Mouse (Mus musculus) kidney, postnatal 10 days (tissue): ENCODE data around the gene Sorbs1.
A peak's percentile ranks its signal among the peaks of the same experiment; 100 is the strongest.

Experiments
- DNase-seq: peaks from one replicate; pipeline ENCODE4 v3.0.0; 2021; ENCODE audit warnings: mixed read lengths

The Sorbs1 gene

DNA sequence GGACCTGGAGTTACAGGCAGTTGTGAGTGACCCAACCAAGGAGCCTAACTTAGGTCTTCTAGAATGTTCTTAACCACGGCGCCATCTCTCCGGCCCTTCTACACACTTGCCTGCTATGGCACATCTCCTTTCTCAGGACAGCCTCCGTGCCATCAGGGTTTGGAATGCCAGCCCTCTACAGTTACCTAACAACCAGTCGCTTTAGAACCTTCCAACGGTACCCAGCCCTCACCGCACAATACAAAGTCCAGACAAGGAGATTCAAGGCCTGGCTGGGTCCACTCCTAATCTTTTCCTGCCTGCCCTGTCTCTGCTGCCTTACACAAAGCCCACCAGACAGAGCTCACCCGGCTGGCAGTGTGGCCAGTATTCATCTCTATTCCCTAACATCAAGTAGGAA lies 106.9 kb downstream of the Sorbs1 start:
- peak; percentile 21 for DNase-seq

DNA sequence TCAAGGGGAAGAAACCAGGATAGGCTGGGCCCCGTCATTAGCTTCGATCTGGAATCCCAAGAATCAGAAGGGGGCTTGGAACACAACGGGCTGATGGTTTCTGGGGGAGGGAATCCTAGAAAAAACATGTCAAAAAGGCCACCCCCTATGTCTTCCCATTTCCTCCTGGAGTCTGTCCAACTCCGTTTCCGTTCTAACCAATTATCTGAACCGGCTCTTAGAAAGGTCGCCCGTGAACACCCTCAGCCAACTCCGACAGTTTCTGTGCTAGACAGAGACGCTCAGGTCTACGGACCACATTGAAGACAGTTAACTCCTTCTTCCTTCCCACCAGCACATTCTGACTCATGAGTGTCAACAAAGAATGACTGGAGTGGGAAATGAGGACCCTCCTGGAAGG lies 107.8 kb downstream of the Sorbs1 start:
- peak; percentile 77 for DNase-seq

DNA sequence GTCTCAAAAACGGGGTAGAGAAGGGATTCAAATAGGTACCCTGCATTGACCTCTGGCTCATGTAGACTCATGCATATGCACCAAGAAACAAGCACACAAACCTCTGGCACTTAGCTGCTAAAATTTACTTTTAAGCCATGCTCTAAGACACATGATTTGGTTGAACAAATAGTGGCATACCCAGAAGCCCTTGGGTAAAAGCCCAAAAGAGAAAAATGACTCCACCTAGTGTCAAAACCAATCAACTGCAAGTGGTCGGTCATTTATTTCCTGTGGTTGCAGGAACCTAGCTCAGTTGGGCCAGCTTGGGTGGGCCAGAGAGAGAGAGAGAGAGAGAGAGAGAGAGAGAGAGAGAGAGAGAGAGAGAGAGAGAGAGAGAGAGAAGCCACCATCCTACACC lies 109.0 kb downstream of the Sorbs1 start:
- DNase-seq = peak; percentile 18

DNA sequence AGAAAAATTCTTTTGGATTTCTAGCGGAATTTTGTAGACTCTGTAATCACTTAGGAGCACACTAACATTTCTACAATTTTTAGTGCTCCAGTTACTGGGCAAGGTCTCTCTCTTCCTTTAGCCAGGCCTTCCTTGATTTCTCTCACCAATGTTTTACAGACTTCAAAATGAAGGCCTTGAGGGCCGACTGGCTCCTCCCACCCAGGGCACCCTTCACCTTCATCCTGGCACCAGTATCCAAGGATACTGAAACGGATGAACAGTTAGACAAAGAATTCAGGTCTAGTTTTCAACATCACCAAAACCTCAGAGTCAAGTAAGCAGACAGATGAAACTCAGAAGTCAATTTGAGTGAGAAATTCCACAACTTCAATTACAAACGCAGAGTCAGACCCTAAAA lies 109.6 kb downstream of the Sorbs1 start:
- DNase-seq = no peak

DNA sequence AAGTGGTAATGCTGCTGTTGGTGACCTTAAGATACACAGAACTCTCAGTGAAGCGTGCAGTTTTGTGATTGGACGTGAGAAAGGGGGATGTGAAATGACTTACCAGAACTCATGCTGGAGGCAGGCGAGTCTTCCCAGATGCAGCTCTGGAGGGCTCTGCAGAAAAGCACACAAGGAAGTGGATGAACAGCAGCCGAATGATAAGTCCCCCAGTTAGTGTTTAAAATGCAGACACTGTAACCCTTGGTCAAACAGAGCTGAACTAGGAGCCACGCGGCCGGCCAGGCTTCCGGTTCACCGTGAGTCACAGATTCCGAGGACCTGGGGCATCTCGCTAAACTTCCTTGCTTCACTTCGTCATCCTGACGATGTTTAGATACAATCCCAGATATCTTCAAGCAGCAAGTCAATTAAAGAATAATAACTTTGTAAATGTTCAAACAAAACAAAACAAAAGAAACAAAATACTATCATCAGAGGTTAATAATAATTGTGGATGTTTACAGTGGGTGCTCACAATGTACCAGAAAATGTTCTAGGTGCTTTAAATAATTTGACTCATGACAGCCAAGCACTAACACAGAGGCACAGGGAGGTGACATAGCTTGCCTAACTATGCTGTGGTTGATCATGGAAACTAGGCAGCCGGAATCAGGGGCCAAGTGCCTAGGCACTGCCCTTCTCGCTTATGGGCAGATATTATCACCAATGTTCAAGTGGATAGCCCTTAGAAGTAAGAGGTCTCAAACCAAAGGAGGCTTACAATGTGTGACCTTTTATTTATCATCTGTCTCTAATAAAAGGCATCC lies 111.2 kb downstream of the Sorbs1 start:
- DNase-seq = peak; percentile 66

GRCm38 (mm10) chr19:40401213-40401612 lies 112.4 kb downstream of the Sorbs1 start:
- DNase-seq = peak; percentile 69

DNA sequence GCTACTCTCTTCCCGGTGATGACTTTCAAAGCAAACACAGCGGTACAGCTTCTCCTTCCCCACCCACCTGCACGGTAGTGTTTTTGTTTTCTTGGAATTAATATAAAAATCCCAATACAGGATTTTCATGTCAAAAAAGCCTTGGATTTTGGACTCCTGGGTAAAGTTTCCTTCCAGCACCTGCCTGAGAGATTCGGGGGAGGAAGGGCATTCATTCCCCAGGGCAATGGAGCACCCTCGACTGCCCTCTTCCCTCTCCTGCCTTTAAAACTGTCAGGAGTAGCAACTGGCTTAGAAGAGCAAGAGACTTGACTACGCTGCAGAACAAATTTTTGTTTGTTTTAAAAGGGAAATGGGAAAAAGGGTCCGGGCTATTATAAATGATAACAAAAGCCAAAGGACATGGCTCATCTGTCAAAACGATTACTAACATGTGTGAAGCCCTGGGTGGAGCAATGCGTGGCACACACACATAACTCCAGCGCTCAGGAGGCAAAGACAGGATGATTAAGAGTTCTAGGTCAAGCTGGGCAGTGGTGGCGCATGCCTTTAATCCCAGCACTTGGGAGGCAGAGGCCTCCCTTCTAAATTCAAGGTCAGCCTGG lies 113.1 kb downstream of the Sorbs1 start:
- no peak for DNase-seq

- DNase-seq = no peak
Measured at GRCm38 (mm10) chr19:40395757-40396661, 117.6 kb downstream of the Sorbs1 start.

GRCm38 (mm10) chr19:40395321-40395695 lies 118.3 kb downstream of the Sorbs1 start:
- DNase-seq = no peak

DNA sequence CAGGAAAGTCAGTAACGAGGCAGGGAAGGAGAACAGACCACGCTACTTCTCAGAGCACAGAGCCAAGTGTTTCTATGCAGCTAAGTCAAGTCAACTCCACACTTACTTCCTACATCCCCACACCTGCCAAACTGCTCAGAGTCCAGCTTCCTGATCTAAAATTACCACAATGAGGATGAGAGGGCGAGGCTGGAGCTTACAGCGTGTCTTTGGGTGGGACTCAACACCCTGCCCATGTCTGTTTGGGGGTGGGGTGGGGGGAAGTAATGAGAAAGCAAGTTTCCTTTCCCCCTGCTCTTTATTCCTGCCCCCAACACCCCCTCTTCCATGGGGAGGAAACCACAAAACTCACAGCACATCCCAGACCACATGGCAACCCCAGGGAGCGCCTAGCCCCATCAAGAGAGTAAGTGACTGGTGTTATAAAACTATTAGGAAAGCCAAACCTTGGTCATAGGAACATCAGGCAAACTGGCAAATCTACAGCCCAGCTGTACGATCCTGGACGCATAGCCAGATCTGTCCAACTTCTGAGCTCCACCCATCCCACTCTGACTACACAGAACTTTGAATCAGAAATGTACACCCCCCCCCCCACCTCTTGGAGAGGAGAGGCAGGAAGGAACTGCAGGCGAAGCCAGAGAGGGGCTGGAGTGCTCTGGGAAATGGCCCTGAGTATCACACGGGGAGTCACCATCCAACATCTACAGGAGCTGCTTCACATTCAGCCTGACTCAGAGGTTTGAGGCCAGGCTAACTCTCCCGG lies 118.8 kb downstream of the Sorbs1 start:
- DNase-seq = peak; percentile 54

GRCm38 (mm10) chr19:40392795-40393392 lies 120.7 kb downstream of the Sorbs1 start:
- DNase-seq = no peak

DNA sequence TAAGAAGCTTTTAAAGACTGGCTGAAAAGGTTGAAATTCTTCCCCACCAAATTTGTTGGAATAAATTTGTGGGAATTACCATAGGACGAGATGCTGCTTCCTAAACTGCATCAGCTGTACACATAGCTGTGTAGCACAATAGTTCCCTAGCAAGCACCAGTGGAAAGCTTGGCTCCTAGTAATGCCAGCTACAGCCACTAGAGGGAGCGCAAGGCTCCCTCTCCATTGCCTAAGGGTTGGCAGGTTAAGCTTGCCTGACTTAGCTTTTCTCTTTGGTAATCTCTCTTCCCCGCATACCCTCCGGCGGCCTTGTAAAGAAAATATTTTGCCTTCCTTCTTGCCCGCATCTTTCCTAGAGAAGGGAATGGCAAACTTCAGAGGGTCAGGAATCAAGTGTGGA lies 122.1 kb downstream of the Sorbs1 start:
- DNase-seq = peak; percentile 91

DNA sequence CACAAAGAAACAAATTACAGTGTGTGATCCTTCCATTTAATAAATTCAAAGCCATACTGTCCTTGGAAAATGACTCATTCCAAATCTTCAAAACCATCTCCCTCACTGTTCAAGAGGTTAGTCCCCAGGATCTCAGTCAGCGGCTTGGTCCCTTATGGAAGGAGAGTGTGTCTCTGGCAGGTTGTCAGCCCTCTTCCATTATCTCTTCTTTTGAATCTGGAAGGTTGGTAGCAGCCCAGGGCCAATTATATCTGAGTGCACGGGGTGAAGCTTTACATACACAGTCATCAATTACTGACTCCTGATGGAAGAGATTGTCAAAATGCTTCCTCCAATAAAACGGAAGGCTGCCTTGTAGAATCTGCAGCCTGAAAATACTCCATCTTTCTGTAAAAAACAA lies 126.7 kb downstream of the Sorbs1 start:
- no peak for DNase-seq

GRCm38 (mm10) chr19:40385334-40385733 lies 128.2 kb downstream of the Sorbs1 start:
- no peak for DNase-seq

GRCm38 (mm10) chr19:40383931-40384330 lies 129.6 kb downstream of the Sorbs1 start:
- peak; percentile 36 for DNase-seq

DNA sequence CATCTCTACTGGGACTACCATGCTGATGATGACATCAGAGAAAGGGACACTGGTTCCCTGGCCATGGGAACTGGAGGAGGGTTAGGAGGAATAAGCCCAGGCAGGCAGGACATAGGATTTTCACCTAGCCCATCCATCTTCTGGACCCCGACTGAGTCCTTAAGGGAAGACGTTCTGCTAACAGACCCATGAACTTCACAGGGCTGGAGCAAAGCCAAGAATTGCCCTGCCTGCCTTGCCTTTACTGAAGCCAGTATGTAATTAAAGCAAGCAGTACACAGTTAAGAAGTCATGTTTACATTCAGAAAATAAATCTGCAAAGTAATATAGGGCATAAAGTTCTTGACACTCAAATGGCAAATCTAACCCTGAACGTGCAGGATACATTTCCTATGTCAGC lies 132.9 kb downstream of the Sorbs1 start:
- peak; percentile 30 for DNase-seq

GRCm38 (mm10) chr19:40380005-40380404 lies 133.6 kb downstream of the Sorbs1 start:
- no peak for DNase-seq

DNA sequence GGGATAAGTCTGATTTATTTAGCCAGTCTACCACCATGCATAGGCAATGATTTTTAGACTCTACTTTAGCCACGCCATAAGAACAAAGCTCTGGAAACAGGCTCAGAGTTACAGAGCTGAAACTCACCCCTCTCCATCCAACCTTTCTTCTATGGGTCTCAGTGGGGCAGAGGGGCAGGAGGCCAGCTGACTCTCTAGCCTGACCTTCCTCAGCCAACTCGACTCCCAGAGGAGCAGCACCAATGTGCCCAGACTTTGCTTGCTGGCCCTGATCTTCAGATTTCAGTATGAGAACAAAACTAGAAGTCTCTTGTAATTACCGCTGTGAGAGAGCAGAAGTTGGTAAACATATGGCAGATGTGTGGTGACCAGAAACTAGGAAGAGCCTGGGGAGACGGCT lies 134.5 kb downstream of the Sorbs1 start:
- DNase-seq = no peak

- DNase-seq = no peak
Measured at GRCm38 (mm10) chr19:40377632-40378031, 135.9 kb downstream of the Sorbs1 start.

DNA sequence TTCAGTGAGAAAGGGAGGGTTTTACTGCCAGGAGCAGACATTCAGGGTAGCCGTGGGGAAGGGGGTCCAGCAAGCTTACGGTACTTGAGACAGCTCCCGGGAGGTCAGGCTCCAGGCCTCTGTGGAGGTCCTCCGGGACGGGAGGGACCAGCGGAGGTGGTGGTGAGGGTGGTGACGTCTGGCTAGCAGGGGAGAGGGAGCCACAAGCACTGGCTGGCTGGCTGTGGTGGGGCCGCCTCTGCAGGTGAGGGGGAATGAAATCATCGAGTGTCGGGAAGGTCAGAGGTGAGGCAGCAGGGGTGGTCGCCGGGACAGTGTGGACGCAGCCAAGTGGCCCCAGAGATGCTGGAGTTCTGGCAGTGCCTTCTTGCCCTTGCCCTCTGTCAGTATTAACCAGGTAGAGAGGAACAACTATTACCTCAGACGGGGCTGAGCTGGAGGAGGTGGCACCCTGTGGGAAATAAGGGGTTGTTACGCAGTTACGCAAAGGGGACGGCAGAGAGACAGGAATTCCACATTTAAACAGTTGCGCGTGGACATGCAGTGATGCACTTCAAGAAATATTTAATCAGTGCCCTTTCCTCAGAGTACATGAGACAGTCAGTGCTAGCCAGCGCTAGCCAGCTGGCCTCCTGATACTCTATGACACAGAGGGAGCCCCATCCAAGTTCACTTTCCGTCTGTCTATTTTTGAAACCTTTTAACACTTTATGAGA lies 136.9 kb downstream of the Sorbs1 start:
- no peak for DNase-seq

DNA sequence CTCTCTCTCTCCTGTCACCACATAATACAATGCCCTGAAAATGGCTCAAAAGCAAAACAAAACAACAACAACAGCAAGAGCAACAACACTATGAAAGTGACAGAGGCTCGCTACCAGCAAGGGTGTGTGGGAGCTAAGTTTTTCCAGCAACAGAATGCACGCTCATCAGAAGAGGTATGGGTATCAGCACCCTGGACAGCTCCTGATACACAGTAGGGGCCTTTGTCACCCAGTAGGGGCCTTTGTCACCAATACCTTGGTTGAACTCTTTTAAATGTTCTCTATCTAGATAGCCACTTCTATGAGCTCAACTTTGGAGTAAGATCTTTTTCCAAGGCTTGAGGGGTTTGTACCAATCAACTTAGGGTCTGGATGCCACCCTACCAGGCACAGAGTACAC lies 138.9 kb downstream of the Sorbs1 start:
- DNase-seq = no peak

DNA sequence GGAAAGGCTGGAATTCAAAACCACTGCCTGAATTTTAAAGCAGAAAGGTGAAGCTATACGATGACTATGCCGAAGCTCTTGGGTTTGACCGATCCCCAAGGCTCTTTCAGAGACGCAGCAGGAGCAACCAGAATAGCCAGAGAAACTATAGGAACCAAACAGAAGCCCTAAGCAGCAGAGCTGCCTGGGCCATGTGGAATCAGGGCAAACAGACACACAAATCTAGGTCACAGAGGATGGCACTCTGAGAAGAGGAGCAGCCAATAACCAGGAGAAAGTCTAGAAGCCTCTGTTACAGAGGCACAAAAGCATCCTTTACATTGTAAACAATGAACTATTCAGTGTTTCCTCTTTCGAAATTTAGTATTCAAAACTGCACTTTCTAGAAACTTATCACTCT lies 140.9 kb downstream of the Sorbs1 start:
- DNase-seq = no peak
